In genomic region chr7:28545891-28546210, GRCm38 (mm10) we compare ENCODE assay signal across 42 mouse cellular contexts. TPM values are rescaled to one million over a fixed set of nuclear protein-coding genes. Genes with fewer than 3 reads are reported as not detected.
DNase-seq lines count a peak whose midpoint lies in the region; ATAC-seq and TF ChIP-seq lines count a peak whose summit lies in the region.
"Had no signal": no experiment of that assay in that cellular context is flagged by ENCODE, and none has a peak within 500 bp of the region (broad histone marks: within the 10 kb centered on the region; RNA-seq: fewer than 3 reads in every experiment).

No protein-coding gene starts in this region.

- H3K4me2 ChIP-seq in hindbrain, embryonic 13.5 days: peak overlapping the region; percentile 61; the same call in 1 of the 2 replicates
- H3K4me2 ChIP-seq in hindbrain, postnatal 0 days (ENCODE audit: low read depth, low read length): no peak overlapping the region
- no peak overlapping the region for H3K4me2 ChIP-seq in midbrain, embryonic 14.5 days (ENCODE audit: low read length)

- H3K4me3 ChIP-seq in hindbrain, embryonic 13.5 days: no peak overlapping the region
- H3K4me3 ChIP-seq in hindbrain, postnatal 0 days (ENCODE audit: low read length): no peak overlapping the region
- H3K4me3 ChIP-seq in midbrain, embryonic 10.5 days: peak overlapping the region; percentile 55
- no peak overlapping the region for H3K4me3 ChIP-seq in midbrain, embryonic 14.5 days (replicated peaks; ENCODE audit: low read depth, low read length)
- H3K4me3 ChIP-seq in embryonic facial prominence, embryonic 10.5 days: peak overlapping the region; percentile 51
- H3K4me3 ChIP-seq: erythroblast, embryonic 14.5 days; left cerebral cortex, adult 2 months; liver, embryonic 15.5 days; myocyte had no signal

- no peaks in the 10 kb centered on the region for H3K36me3 ChIP-seq in hindbrain, embryonic 13.5 days
- no peaks in the 10 kb centered on the region for H3K36me3 ChIP-seq in hindbrain, postnatal 0 days (ENCODE audit: insufficient read depth, low read length)
- no peaks in the 10 kb centered on the region for H3K36me3 ChIP-seq in midbrain, embryonic 10.5 days
- no peaks in the 10 kb centered on the region for H3K36me3 ChIP-seq in midbrain, embryonic 14.5 days (ENCODE audit: control insufficient read depth, insufficient read depth, low read length)
- no peaks in the 10 kb centered on the region for H3K36me3 ChIP-seq in embryonic facial prominence, embryonic 10.5 days (replicated peaks)
- H3K36me3 ChIP-seq: embryonic facial prominence, embryonic 12.5 days; kidney, embryonic 15.5 days; limb, embryonic 12.5 days; liver, embryonic 15.5 days; lung, embryonic 15.5 days; neural tube, embryonic 13.5 days; stomach, embryonic 15.5 days had no signal

- no peaks in the 10 kb centered on the region for H3K9me3 ChIP-seq in hindbrain, embryonic 13.5 days
- H3K9me3 ChIP-seq in hindbrain, postnatal 0 days (ENCODE audit: low read length): no peaks in the 10 kb centered on the region
- 0 out of 2 replicates have a peak, but pooled peaks cover 3% of the 10 kb centered on the region for H3K9me3 ChIP-seq in midbrain, embryonic 10.5 days (replicated peaks)
- H3K9me3 ChIP-seq in midbrain, embryonic 14.5 days (ENCODE audit: control insufficient read depth, low read length): no peaks in the 10 kb centered on the region
- no peaks in the 10 kb centered on the region for H3K9me3 ChIP-seq in embryonic facial prominence, embryonic 10.5 days
- H3K9me3 ChIP-seq: embryonic facial prominence, embryonic 12.5 days; forebrain, embryonic 13.5 days; kidney, embryonic 15.5 days; liver, embryonic 15.5 days; lung, embryonic 15.5 days; neural tube, embryonic 13.5 days; stomach, embryonic 15.5 days had no signal

- no peak for ATAC-seq in hindbrain, embryonic 13.5 days (ENCODE audit: low FRiP score)
- no peak for ATAC-seq in hindbrain, postnatal 0 days
- no peak for ATAC-seq in midbrain, embryonic 14.5 days (ENCODE audit: low FRiP score, low TSS enrichment)
- ATAC-seq: CD4-positive, CD25-positive, alpha-beta regulatory T cell, adult 4 months; forebrain, embryonic 13.5 days had no signal

- peaks cover 55% of the 10 kb centered on the region for H3K27me3 ChIP-seq in hindbrain, embryonic 13.5 days
- peaks cover 10% of the 10 kb centered on the region; the same call in 1 of the 2 replicates for H3K27me3 ChIP-seq in hindbrain, postnatal 0 days (ENCODE audit: insufficient read depth, low read length)
- peaks cover 53% of the 10 kb centered on the region for H3K27me3 ChIP-seq in midbrain, embryonic 10.5 days (ENCODE audit: low read depth, poor library complexity, severe bottlenecking)
- peaks cover 34% of the 10 kb centered on the region; the same call in 1 of the 2 replicates for H3K27me3 ChIP-seq in midbrain, embryonic 14.5 days (ENCODE audit: control insufficient read depth, insufficient read depth, low read length)
- H3K27me3 ChIP-seq in embryonic facial prominence, embryonic 10.5 days (replicated peaks; ENCODE audit: low read depth, poor library complexity, severe bottlenecking): peaks cover 59% of the 10 kb centered on the region

- no peak for DNase-seq in hindbrain, postnatal 0 days (ENCODE audit: low spot score)
- DNase-seq in midbrain, embryonic 10.5 days (ENCODE audit: low spot score): no peak
- no peak for DNase-seq in midbrain, embryonic 14.5 days
- DNase-seq in 3T3-L1 (ENCODE audit: low read depth, low spot score): peak; percentile 22
- DNase-seq in embryonic facial prominence, embryonic 10.5 days (ENCODE audit: low spot score): no peak
- DNase-seq in frontal cortex, postnatal 36 days (ENCODE audit: low spot score in 2 of 2): no peak
- DNase-seq in MN1 (ENCODE audit: low spot score): no peak
- DNase-seq: adrenal gland, postnatal 10 days; cerebellum, adult 11 months; cerebellum, adult 9-10 months; cerebellum, postnatal 36 days; gastrocnemius, postnatal 25 days; heart, adult 18-20 months; heart, postnatal 4 days; kidney, adult 11 months; lung, postnatal 36 days; right cerebral cortex, postnatal 14 days; thymus, adult 18-20 months; thymus, postnatal 25 days had no signal

- no peak for TF ChIP-seq CTCF in hindbrain, postnatal 0 days (IDR thresholded peaks at IDR 0.05; ENCODE audit: low read depth)

- 53% methylated on average over 7 of the region's 7 CpGs for WGBS in hindbrain, embryonic 13.5 days
- 48% methylated on average over 7 of the region's 7 CpGs for WGBS in hindbrain, postnatal 0 days
- 39% methylated on average over 7 of the region's 7 CpGs for WGBS in midbrain, embryonic 10.5 days
- WGBS in midbrain, embryonic 14.5 days: 49% methylated on average over 7 of the region's 7 CpGs
- WGBS in embryonic facial prominence, embryonic 10.5 days: 38% methylated on average over 7 of the region's 7 CpGs

- peaks cover 28% of the 10 kb centered on the region for H3K4me1 ChIP-seq in hindbrain, embryonic 13.5 days (replicated peaks)
- H3K4me1 ChIP-seq in hindbrain, postnatal 0 days (ENCODE audit: insufficient read depth, low read length): no peaks in the 10 kb centered on the region
- peaks cover 40% of the 10 kb centered on the region for H3K4me1 ChIP-seq in midbrain, embryonic 10.5 days
- H3K4me1 ChIP-seq in midbrain, embryonic 14.5 days (ENCODE audit: control insufficient read depth, insufficient read depth, low read length): peaks cover 2% of the 10 kb centered on the region; the same call in 1 of the 2 replicates
- peaks cover 43% of the 10 kb centered on the region for H3K4me1 ChIP-seq in embryonic facial prominence, embryonic 10.5 days

- H3K9ac ChIP-seq in hindbrain, embryonic 13.5 days: no peak overlapping the region
- H3K9ac ChIP-seq in hindbrain, postnatal 0 days (replicated peaks; ENCODE audit: low read length): no peak overlapping the region
- no peak overlapping the region for H3K9ac ChIP-seq in midbrain, embryonic 14.5 days (replicated peaks; ENCODE audit: low read length)
- H3K9ac ChIP-seq: embryonic facial prominence, embryonic 12.5 days; kidney, embryonic 15.5 days; limb, embryonic 12.5 days; liver, embryonic 15.5 days; lung, embryonic 15.5 days; stomach, embryonic 15.5 days had no signal

- H3K27ac ChIP-seq in hindbrain, embryonic 13.5 days: no peak overlapping the region
- H3K27ac ChIP-seq in hindbrain, postnatal 0 days: no peak overlapping the region
- H3K27ac ChIP-seq in midbrain, embryonic 10.5 days (replicated peaks): no peak overlapping the region
- no peak overlapping the region for H3K27ac ChIP-seq in midbrain, embryonic 14.5 days (replicated peaks; ENCODE audit: low read depth, low read length)
- no peak overlapping the region for H3K27ac ChIP-seq in embryonic facial prominence, embryonic 10.5 days (replicated peaks)
- H3K27ac ChIP-seq: embryonic facial prominence, embryonic 12.5 days; forebrain, embryonic 13.5 days; kidney, embryonic 15.5 days; layer of hippocampus, adult 2 months; left cerebral cortex, adult 2 months; limb, embryonic 12.5 days; liver, embryonic 15.5 days; lung, embryonic 15.5 days; neural tube, embryonic 13.5 days; stomach, embryonic 15.5 days had no signal

RNA-seq across cellular contexts. Expression of gene Nccrp1, which starts 1.2 kb away (rescaled TPM):
- 0.13 TPM in 1 of 2 replicates, not detected in the other for polyA plus RNA-seq in hindbrain, embryonic 13.5 days (2015; fragmentation: Nextera tagmentation; extraction: Ambion mirVana)
- total RNA-seq in hindbrain, postnatal 0 days (2014; rRNA removed): not detected in 2 replicates
- polyA plus RNA-seq in hindbrain, postnatal 0 days (2015; fragmentation: Nextera tagmentation; extraction: Ambion mirVana): 0.34 TPM in 2 replicates
- 0.14 and 0.20 TPM in 2 replicates for polyA plus RNA-seq in midbrain, embryonic 10.5 days (2016; fragmentation: Nextera tagmentation; extraction: Ambion mirVana)
- 0.13 TPM in 1 of 2 replicates, not detected in the other for polyA plus RNA-seq in midbrain, embryonic 14.5 days (2014; fragmentation: Nextera tagmentation; extraction: Ambion mirVana)
- polyA plus RNA-seq in embryonic facial prominence, embryonic 10.5 days (2016; fragmentation: Nextera tagmentation; extraction: Ambion mirVana): 0.10 TPM in 1 of 2 replicates, not detected in the other
- total RNA-seq: adrenal gland, postnatal 10 days; gastrocnemius, adult 18-20 months; gastrocnemius, postnatal 25 days; heart, adult 18-20 months; heart, postnatal 4 days; liver, adult 2 months had no signal
- polyA plus RNA-seq: CD4-positive, CD25-positive, alpha-beta regulatory T cell, adult 4 months; embryonic facial prominence, embryonic 12.5 days; forebrain, embryonic 13.5 days; heart, embryonic 11.5 days; heart, postnatal 0 days; kidney, embryonic 15.5 days; limb, embryonic 12.5 days; liver, embryonic 15.5 days; lung, embryonic 15.5 days; neural tube, embryonic 13.5 days had no signal

RNA-seq across cellular contexts. Expression of gene Sycn, which starts 5.2 kb away (rescaled TPM):
- polyA plus RNA-seq in hindbrain, embryonic 13.5 days (2015; fragmentation: Nextera tagmentation; extraction: Ambion mirVana): not detected in 2 replicates
- not detected in 2 replicates for total RNA-seq in hindbrain, postnatal 0 days (2014; rRNA removed)
- polyA plus RNA-seq in hindbrain, postnatal 0 days (2015; fragmentation: Nextera tagmentation; extraction: Ambion mirVana): not detected in 2 replicates
- not detected in 2 replicates for polyA plus RNA-seq in midbrain, embryonic 10.5 days (2016; fragmentation: Nextera tagmentation; extraction: Ambion mirVana)
- not detected in 2 replicates for polyA plus RNA-seq in midbrain, embryonic 14.5 days (2014; fragmentation: Nextera tagmentation; extraction: Ambion mirVana)
- not detected in 2 replicates for polyA plus RNA-seq in embryonic facial prominence, embryonic 10.5 days (2016; fragmentation: Nextera tagmentation; extraction: Ambion mirVana)
- total RNA-seq: adrenal gland, postnatal 10 days; ES-E14; gastrocnemius, adult 18-20 months; gastrocnemius, postnatal 25 days; heart, adult 18-20 months; heart, postnatal 4 days; layer of hippocampus, adult 2 months; layer of hippocampus, postnatal 14 days; left cerebral cortex, adult 2 months; left cerebral cortex, postnatal 25 days; megakaryocyte, adult 5-6 weeks had no signal
- polyA plus RNA-seq: CD4-positive, CD25-positive, alpha-beta regulatory T cell, adult 4 months; embryonic facial prominence, embryonic 12.5 days; erythroblast, embryonic 14.5 days; forebrain, embryonic 13.5 days; heart, embryonic 11.5 days; heart, postnatal 0 days; kidney, embryonic 15.5 days; limb, embryonic 12.5 days; liver, embryonic 15.5 days; lung, embryonic 15.5 days; midbrain, embryonic 16.5 days; myocyte; neural tube, embryonic 13.5 days had no signal

RNA-seq across cellular contexts. Expression of gene Ifnl3, which starts 23.2 kb away (rescaled TPM):
- not detected in 2 replicates for polyA plus RNA-seq in hindbrain, embryonic 13.5 days (2015; fragmentation: Nextera tagmentation; extraction: Ambion mirVana)
- not detected in 2 replicates for total RNA-seq in hindbrain, postnatal 0 days (2014; rRNA removed)
- not detected in 2 replicates for polyA plus RNA-seq in hindbrain, postnatal 0 days (2015; fragmentation: Nextera tagmentation; extraction: Ambion mirVana)
- polyA plus RNA-seq in midbrain, embryonic 10.5 days (2016; fragmentation: Nextera tagmentation; extraction: Ambion mirVana): not detected in 2 replicates
- not detected in 2 replicates for polyA plus RNA-seq in midbrain, embryonic 14.5 days (2014; fragmentation: Nextera tagmentation; extraction: Ambion mirVana)
- not detected in 2 replicates for polyA plus RNA-seq in embryonic facial prominence, embryonic 10.5 days (2016; fragmentation: Nextera tagmentation; extraction: Ambion mirVana)
- total RNA-seq: adrenal gland, postnatal 10 days; ES-E14; gastrocnemius, adult 18-20 months; gastrocnemius, postnatal 25 days; heart, adult 18-20 months; heart, postnatal 4 days; layer of hippocampus, adult 2 months; layer of hippocampus, postnatal 14 days; left cerebral cortex, adult 2 months; left cerebral cortex, postnatal 25 days; liver, adult 2 months; megakaryocyte, adult 5-6 weeks had no signal
- polyA plus RNA-seq: CD4-positive, CD25-positive, alpha-beta regulatory T cell, adult 4 months; embryonic facial prominence, embryonic 12.5 days; erythroblast, embryonic 14.5 days; forebrain, embryonic 13.5 days; heart, embryonic 11.5 days; heart, postnatal 0 days; kidney, embryonic 15.5 days; limb, embryonic 12.5 days; liver, adult 2 months; liver, embryonic 15.5 days; lung, embryonic 15.5 days; midbrain, embryonic 16.5 days; myocyte; neural tube, embryonic 13.5 days; stomach, embryonic 15.5 days had no signal

RNA-seq across cellular contexts. Expression of gene Ifnl2, which starts 35.6 kb away (rescaled TPM):
- not detected in 2 replicates for polyA plus RNA-seq in hindbrain, embryonic 13.5 days (2015; fragmentation: Nextera tagmentation; extraction: Ambion mirVana)
- not detected in 2 replicates for total RNA-seq in hindbrain, postnatal 0 days (2014; rRNA removed)
- not detected in 2 replicates for polyA plus RNA-seq in hindbrain, postnatal 0 days (2015; fragmentation: Nextera tagmentation; extraction: Ambion mirVana)
- not detected in 2 replicates for polyA plus RNA-seq in midbrain, embryonic 10.5 days (2016; fragmentation: Nextera tagmentation; extraction: Ambion mirVana)
- polyA plus RNA-seq in midbrain, embryonic 14.5 days (2014; fragmentation: Nextera tagmentation; extraction: Ambion mirVana): not detected in 2 replicates
- polyA plus RNA-seq in embryonic facial prominence, embryonic 10.5 days (2016; fragmentation: Nextera tagmentation; extraction: Ambion mirVana): not detected in 2 replicates
- total RNA-seq: adrenal gland, postnatal 10 days; ES-E14; gastrocnemius, adult 18-20 months; gastrocnemius, postnatal 25 days; heart, adult 18-20 months; heart, postnatal 4 days; layer of hippocampus, adult 2 months; layer of hippocampus, postnatal 14 days; left cerebral cortex, adult 2 months; left cerebral cortex, postnatal 25 days; liver, adult 2 months; megakaryocyte, adult 5-6 weeks had no signal
- polyA plus RNA-seq: CD4-positive, CD25-positive, alpha-beta regulatory T cell, adult 4 months; embryonic facial prominence, embryonic 12.5 days; erythroblast, embryonic 14.5 days; forebrain, embryonic 13.5 days; heart, embryonic 11.5 days; heart, postnatal 0 days; kidney, embryonic 15.5 days; limb, embryonic 12.5 days; liver, adult 2 months; liver, embryonic 15.5 days; lung, embryonic 15.5 days; midbrain, embryonic 16.5 days; myocyte; neural tube, embryonic 13.5 days; stomach, embryonic 15.5 days had no signal

RNA-seq across cellular contexts. Expression of gene Samd4b, which starts 52.1 kb away (rescaled TPM):
- 20.7 and 21.6 TPM in 2 replicates for polyA plus RNA-seq in hindbrain, embryonic 13.5 days (2015; fragmentation: Nextera tagmentation; extraction: Ambion mirVana)
- 58.8 and 60.5 TPM in 2 replicates for total RNA-seq in hindbrain, postnatal 0 days (2014; rRNA removed)
- 17.7 and 19.7 TPM in 2 replicates for polyA plus RNA-seq in hindbrain, postnatal 0 days (2015; fragmentation: Nextera tagmentation; extraction: Ambion mirVana)
- polyA plus RNA-seq in midbrain, embryonic 10.5 days (2016; fragmentation: Nextera tagmentation; extraction: Ambion mirVana): 29.2 and 30.5 TPM in 2 replicates
- polyA plus RNA-seq in midbrain, embryonic 14.5 days (2014; fragmentation: Nextera tagmentation; extraction: Ambion mirVana): 27.2 and 29.5 TPM in 2 replicates
- 36.0 and 38.9 TPM in 2 replicates for polyA plus RNA-seq in embryonic facial prominence, embryonic 10.5 days (2016; fragmentation: Nextera tagmentation; extraction: Ambion mirVana)

Comparison
In these comparisons a context has a peak if more than half of its experiments do, and no peak if none do; other contexts are left out.
1. H3K4me3 ChIP-seq: peak in midbrain, embryonic 10.5 days (single experiment) and embryonic facial prominence, embryonic 10.5 days (single experiment); none in hindbrain, embryonic 13.5 days (single experiment), hindbrain, postnatal 0 days (single experiment) and midbrain, embryonic 14.5 days (single experiment).